Mouse (Mus musculus): Measurements from ENCODE around the gene Cnn3.

The Cnn3 gene

GRCm38 (mm10) chr3:121492026-121492425 is 65.7 kb downstream of the Cnn3 start:
- DNase-seq (ENCODE audit: low read depth): no peak

- no peak for DNase-seq (ENCODE audit: low read depth)
Observed at GRCm38 (mm10) chr3:121493997-121494421, 67.7 kb downstream of the Cnn3 start.

DNA sequence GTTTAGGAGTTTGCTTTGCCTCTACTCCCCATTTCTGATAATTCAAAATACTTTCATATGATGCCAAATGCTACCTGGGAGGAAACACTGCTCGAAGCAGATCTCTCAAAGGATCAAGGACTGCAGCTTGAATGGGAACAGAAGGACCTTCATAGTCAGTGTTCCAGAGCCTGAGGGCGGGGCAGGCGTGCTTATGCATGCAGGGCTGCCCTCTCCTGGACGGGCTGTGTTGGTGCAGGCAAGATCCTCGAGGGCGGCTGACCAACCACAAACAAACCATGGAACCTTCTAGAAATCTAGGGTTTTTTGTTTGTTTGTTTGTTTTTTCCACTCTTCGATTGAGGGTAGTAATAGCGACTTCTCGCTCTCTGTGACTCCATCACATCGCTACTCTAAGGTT is 73.9 kb downstream of the Cnn3 start:
- DNase-seq (ENCODE audit: low read depth): peak; percentile 56

DNA sequence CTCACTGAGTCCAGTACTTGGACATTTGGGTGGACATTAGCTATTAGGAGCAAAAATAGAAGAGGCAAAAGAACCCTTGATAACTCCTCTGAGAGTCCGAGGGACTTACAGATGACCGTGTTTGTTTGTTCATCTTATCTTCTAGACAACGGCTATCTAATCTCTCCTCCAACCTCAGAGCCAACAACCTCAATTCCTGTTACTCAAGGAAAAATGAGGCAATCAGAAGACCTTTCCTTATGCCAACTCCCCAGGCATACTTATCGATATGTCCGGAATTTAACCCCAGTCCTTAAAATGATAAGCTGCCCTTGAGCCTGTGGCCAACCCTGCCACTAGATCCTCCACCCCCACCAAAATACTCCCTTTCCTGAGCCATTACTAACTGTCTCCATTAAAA is 74.4 kb downstream of the Cnn3 start:
- DNase-seq (ENCODE audit: low read depth): no peak

GRCm38 (mm10) chr3:121504927-121505487 is 78.7 kb downstream of the Cnn3 start:
- DNase-seq (ENCODE audit: low read depth): no peak

DNA sequence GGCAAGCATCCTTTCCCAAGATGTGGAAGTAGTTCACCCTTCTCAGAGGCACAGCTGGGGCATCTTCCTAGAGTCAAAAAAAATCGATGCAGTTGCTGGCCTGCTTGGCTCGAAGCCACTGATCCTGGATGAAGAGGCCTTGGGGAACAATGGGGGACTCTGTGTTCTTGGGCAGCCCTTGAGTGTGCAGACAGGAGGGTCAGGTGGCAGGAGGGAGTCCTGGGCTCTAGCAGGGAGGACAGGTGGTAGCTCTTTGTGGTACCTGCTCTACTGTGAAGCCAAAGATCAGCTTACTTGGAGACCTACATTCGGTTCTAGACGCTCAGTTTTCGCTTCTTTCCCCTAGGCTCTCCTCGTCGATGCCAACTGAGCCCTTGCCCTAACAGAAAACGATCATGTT is 79.9 kb downstream of the Cnn3 start:
- no peak for DNase-seq (ENCODE audit: low read depth)

DNA sequence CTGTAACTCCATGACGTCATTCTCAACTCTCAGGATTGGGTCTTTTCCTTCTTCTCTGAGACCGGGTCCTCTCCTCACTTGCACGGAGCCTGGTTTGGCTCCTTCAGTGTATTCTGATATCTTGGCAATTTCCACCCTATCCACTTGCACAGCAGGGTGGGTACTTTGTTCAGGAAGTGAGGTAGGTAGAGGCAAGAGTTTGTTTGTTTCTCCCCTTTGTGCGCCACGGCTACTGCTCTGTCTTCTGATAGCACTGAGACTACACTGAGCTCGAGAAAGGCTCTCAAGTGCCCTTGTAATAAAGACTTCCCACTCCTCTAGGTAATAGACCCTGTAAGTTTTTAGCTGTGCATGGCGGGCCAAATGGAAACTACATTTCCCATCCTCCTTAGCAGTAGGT is 80.5 kb downstream of the Cnn3 start:
- DNase-seq (ENCODE audit: low read depth): no peak

DNA sequence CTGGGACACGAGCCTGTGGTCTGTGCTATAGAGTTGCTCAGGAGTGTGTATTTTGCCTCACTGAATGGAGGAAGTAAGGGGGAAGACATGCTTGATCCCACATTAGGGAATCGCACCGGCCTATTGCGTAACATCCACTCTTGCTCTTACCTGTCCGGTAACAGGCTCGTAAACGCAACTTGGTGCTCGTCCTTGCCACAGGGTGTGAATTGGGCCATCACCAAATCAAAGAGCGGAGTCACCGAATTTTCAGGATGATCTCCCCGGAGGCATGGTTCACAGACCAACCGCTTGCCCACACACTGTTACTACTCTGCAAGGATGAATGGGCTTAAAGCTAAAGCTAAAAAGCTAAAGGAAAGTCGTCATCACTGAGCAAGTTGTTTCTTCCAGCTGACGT is 81.4 kb downstream of the Cnn3 start:
- no peak for DNase-seq (ENCODE audit: low read depth)
